Mouse (Mus musculus): ENCODE measurements around the gene Rpf2. TPM values are rescaled to one million over a fixed set of nuclear protein-coding genes. Genes with fewer than 3 reads are reported as not detected.

Rpf2 gene
- polyA plus RNA-seq, 1 experiment from 2014 or later, result 69.5 TPM

DNA sequence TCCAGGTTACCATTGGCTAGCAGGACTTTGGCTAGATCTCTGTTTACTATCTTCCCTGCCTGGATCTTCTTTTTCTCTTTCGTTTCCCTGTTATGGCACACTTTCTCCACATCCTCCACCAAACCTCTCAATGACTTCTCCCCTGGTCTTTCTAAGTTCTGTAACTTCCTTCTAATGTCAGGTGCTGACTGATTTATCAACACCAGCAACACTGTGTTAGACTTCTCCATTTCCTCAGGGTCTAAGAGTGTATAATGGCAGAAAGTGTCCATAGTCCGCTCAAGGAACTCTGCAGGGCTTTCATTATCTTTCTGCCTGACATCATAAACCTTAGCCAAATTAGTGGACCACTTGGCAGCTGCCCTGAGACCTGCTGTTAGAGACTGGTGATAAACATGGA lies 57.1 kb downstream of the Rpf2 start:
- Histone ChIP-seq H3K4me3 (no peak overlapping the region), H3K4me2 (replicated peaks) (no peak overlapping the region), H3K4me1 (no peaks in the 10 kb centered on the region; the same call in 1 of the 2 replicates), H3K9me3 (no peaks in the 10 kb centered on the region), H3K27ac (replicated peaks) (no peak overlapping the region), H3K9ac (replicated peaks) (no peak overlapping the region), H3K27me3 (no peaks in the 10 kb centered on the region), H3K36me3 (no peaks in the 10 kb centered on the region)
- ATAC-seq (ENCODE audit: low FRiP score, low read depth), result no peak
- whole genome bisulfite sequencing, result 97% methylated on average over 2 of the region's 2 CpGs

DNA sequence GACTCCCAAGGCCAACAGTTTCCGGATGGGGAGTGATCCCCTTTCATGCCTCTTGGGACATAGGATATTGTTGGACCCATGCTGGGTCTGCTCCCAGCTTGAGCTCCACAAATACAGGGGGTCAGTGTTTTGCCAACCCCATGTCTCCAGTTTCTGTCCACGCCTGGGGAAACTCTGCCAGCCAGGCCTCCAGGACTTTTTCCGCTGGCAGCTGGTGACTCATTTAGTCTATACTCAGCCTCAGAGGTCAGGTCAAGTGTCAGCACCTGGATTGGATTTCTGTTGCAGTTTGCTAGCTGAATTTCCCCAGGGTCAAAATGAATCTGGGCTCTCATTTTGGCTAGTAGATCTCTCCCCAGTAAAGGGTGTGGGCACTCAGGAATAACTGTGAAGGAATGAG lies 58.0 kb downstream of the Rpf2 start:
- no peaks in the 10 kb centered on the region for H3K9me3 ChIP-seq
- H3K27ac ChIP-seq (replicated peaks), result no peak overlapping the region
- H3K4me2 ChIP-seq (replicated peaks), result no peak overlapping the region
- no peak overlapping the region for H3K4me3 ChIP-seq
- ATAC-seq (ENCODE audit: low FRiP score, low read depth), result no peak
- no peak overlapping the region for H3K9ac ChIP-seq (replicated peaks)
- H3K4me1 ChIP-seq, result no peaks in the 10 kb centered on the region; the same call in 1 of the 2 replicates
- no peaks in the 10 kb centered on the region for H3K27me3 ChIP-seq
- no peaks in the 10 kb centered on the region for H3K36me3 ChIP-seq
- WGBS, result 78% methylated on average over 3 of the region's 3 CpGs

DNA sequence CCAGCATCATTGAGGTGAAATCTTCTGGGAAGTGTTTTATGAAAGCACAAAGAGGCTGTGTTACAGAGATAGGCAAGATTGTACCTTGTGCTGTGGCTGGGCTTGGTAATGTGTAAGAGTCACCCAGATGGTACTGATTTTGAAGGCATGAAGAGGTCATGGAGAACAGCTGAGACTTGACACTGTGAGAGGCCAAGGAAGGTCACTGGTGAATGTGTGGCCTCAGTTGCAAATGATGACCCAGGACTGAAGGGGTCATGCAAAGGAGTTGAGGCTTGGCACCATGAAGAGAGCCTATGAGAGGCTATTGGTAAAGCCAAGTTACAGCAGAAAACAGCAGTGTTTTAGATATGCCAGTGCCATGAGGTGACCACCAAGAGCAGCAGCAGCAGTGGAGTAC lies 60.9 kb downstream of the Rpf2 start:
- no peaks in the 10 kb centered on the region for H3K36me3 ChIP-seq
- H3K27ac ChIP-seq (replicated peaks), result no peak overlapping the region
- H3K9ac ChIP-seq (replicated peaks), result no peak overlapping the region
- no peak overlapping the region for H3K4me2 ChIP-seq (replicated peaks)
- ATAC-seq (ENCODE audit: low FRiP score, low read depth), result no peak
- H3K27me3 ChIP-seq, result no peaks in the 10 kb centered on the region
- no peaks in the 10 kb centered on the region for H3K9me3 ChIP-seq
- no peak overlapping the region for H3K4me3 ChIP-seq
- H3K4me1 ChIP-seq, result no peaks in the 10 kb centered on the region

DNA sequence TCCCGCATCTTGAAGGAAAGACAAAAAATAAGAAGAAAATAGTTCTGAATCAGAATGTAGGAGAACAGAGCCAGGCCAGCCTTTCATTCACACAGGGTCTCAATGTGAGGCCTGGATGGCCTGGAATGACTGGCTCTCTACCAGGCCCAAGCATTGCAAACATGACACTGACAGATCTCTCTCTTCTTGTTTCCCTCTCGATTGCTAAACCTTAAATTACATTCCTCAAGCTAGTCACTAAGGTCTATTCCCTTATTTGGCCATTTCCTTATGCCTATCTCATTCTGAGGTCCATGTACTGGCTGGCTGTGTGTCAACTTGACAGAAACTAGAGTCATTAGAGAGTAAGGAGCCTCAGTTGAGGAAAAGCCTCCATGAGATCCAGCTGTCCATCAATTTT lies 66.8 kb downstream of the Rpf2 start:
- 89% methylated on average over 2 of the region's 2 CpGs for WGBS

DNA sequence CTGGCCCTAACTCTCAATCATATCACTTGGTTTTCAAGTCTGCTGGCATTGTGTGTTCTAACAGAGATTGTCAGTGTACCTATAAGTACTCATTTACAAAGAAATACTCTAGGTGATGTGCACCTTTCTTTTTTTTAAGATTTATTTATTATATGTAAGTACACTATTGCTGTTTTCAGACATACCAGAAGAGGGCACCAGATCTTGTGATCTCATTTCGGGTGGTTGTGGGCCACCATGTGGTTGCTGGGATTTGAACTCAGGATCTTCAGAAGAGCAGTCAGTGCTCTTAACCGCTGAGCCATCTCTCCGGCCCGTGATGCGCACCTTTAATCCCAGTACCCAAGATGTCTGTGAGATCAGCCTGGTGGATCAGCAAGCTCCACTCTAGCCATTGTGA lies 67.7 kb downstream of the Rpf2 start:
- Histone ChIP-seq H3K27ac (replicated peaks) (no peak overlapping the region), H3K4me1 (no peaks in the 10 kb centered on the region), H3K36me3 (no peaks in the 10 kb centered on the region), H3K4me2 (replicated peaks) (no peak overlapping the region), H3K27me3 (no peaks in the 10 kb centered on the region), H3K9me3 (no peaks in the 10 kb centered on the region), H3K9ac (replicated peaks) (no peak overlapping the region), H3K4me3 (no peak overlapping the region)
- ATAC-seq (ENCODE audit: low FRiP score, low read depth), result no peak
- 94% methylated on average over 5 of the region's 5 CpGs for WGBS

More for the DNA sequence above, 66.8 kb downstream of the Rpf2 start:
- H3K27ac ChIP-seq (replicated peaks), result no peak overlapping the region
- no peaks in the 10 kb centered on the region for H3K4me1 ChIP-seq
- no peak for ATAC-seq (ENCODE audit: low FRiP score, low read depth)
- H3K27me3 ChIP-seq, result no peaks in the 10 kb centered on the region
- no peak overlapping the region for H3K9ac ChIP-seq (replicated peaks)
- H3K9me3 ChIP-seq, result no peaks in the 10 kb centered on the region
- no peak overlapping the region for H3K4me3 ChIP-seq
- H3K4me2 ChIP-seq (replicated peaks), result no peak overlapping the region
- no peaks in the 10 kb centered on the region for H3K36me3 ChIP-seq

DNA sequence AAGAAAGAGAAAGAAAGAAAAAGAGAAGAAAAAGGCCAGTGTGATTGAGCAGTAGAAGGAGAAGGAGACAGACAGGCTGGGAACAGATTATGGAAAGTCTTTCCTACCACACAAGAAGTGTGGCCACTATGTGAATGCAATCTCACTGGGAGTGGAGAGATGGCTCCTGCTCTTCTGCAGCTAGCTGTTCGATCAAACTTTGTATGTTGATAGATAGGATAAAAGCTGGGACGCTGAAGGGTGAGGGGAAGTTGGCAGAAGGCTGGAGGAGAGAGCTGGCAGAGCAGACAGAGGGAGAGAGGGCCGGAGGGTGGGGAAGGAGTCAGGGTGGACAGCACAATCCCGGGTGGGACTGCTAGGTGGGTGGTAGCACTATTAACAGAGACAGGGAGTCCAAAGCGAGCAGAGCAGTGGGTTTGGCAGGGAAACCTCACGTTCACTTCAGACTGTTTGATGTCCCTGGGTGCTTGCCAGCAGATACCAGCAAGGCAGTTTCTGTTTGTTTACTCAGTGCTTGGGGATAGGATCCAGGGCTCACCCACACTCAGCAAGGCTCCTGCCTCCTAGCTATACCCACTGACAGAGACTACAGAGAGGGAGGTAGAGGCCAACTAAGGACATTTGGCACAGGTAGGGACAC lies 69.4 kb downstream of the Rpf2 start:
- no peak overlapping the region for H3K4me2 ChIP-seq (replicated peaks)
- no peaks in the 10 kb centered on the region for H3K4me1 ChIP-seq
- no peaks in the 10 kb centered on the region for H3K36me3 ChIP-seq
- H3K27me3 ChIP-seq, result no peaks in the 10 kb centered on the region
- no peaks in the 10 kb centered on the region for H3K9me3 ChIP-seq
- H3K27ac ChIP-seq (replicated peaks), result no peak overlapping the region
- no peak overlapping the region for H3K4me3 ChIP-seq
- no peak overlapping the region for H3K9ac ChIP-seq (replicated peaks)
- 74% methylated on average over 6 of the region's 6 CpGs for WGBS
- ATAC-seq (ENCODE audit: low FRiP score, low read depth), result no peak

Other genes starting within 250 kb of the Rpf2 start
- not detected in 2 replicates for gene Mfsd4b1, start 221.8 kb downstream of the Rpf2 start, polyA plus RNA-seq (2016; fragmentation: Nextera tagmentation; extraction: Ambion mirVana)
- 4.3 and 5.8 TPM in 2 replicates for gene Slc16a10, start 104.8 kb downstream of the Rpf2 start, polyA plus RNA-seq (2016; fragmentation: Nextera tagmentation; extraction: Ambion mirVana)
- gene Gtf3c6, start 11.1 kb upstream of the Rpf2 start, polyA plus RNA-seq (2016; fragmentation: Nextera tagmentation; extraction: Ambion mirVana), result 123 and 127 TPM in 2 replicates
- gene Amd1, start 55.1 kb upstream of the Rpf2 start, polyA plus RNA-seq (2016; fragmentation: Nextera tagmentation; extraction: Ambion mirVana), result 59.8 TPM in 2 replicates
- 12.0 and 12.6 TPM in 2 replicates for gene Cdk19, start 92.5 kb upstream of the Rpf2 start, polyA plus RNA-seq (2016; fragmentation: Nextera tagmentation; extraction: Ambion mirVana)

All from midbrain, embryonic 12.5 days (tissue).